Mouse (Mus musculus): ENCODE results near the gene Gm20388. TPM values are rescaled to one million over a fixed set of nuclear protein-coding genes. Genes with fewer than 3 reads are reported as not detected.
A peak's percentile ranks its signal among the peaks of the same experiment; 100 is the strongest.

The Gm20388 gene
- polyA plus RNA-seq, 1 experiment, result 10.6 TPM

DNA sequence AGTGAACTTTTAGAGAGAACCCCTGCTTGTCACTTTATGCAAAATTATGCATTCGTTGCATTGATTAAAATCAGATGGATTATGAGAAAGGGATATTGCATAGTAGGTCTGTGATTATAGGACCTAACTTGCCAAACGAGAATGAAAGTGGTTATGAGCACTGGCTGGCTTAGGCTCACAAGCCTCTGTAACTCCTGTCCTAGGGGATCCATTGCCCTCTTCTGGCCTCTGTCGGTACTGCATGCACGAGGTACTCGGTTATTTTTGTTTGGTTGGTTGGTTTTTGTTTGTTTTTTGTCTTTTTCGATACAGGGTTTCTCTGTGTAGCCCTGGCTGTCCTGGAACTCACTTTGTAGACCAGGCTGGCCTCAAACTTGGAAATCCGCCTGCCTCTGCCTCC, 697.2 kb downstream of the Gm20388 start:
- Histone ChIP-seq H3K4me3 (replicated peaks; ENCODE audit: control insufficient read depth, low read depth, low read length) (no peak overlapping the region), H3K27ac (ENCODE audit: control insufficient read depth, insufficient read depth, low read depth, low read length, poor library complexity) (no peak overlapping the region), H3K4me1 (ENCODE audit: control insufficient read depth, insufficient read depth, low read length) (no peaks in the 10 kb centered on the region)
- TF ChIP-seq POLR2A (IDR thresholded peaks at IDR 0.05; ENCODE audit: borderline replicate concordance, control insufficient read depth, low read depth, low read length), result no peak
- peak; percentile 79 for TF ChIP-seq CTCF (IDR thresholded peaks at IDR 0.05; ENCODE audit: control insufficient read depth, insufficient read depth, low read length)
- WGBS, result 9% methylated on average over 7 of the region's 7 CpGs

DNA sequence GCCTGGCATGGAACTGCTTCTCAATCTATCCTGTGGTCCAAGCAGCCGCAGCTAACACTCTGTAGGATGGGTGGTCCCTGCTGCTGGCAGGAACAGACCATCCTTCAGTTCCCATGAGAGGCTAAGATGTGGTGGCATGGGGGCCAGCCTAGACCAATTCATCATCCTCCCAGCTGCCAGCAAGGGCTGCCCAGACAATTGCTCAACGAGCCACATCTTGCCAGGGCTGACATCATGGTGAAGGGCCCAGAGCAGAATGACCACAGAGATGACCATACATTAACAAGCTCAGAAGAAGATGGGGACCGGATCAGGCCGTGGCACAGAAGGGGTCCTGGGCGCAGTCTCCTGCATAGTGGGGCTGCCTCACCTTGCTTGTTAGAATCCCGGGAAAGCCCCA, 700.2 kb downstream of the Gm20388 start:
- Histone ChIP-seq H3K27ac (ENCODE audit: control insufficient read depth, insufficient read depth, low read depth, low read length, poor library complexity) (no peak overlapping the region), H3K4me3 (replicated peaks; ENCODE audit: control insufficient read depth, low read depth, low read length) (no peak overlapping the region), H3K4me1 (ENCODE audit: control insufficient read depth, insufficient read depth, low read length) (no peaks in the 10 kb centered on the region)
- no peak for TF ChIP-seq CTCF (IDR thresholded peaks at IDR 0.05; ENCODE audit: control insufficient read depth, insufficient read depth, low read length)
- no peak for TF ChIP-seq POLR2A (IDR thresholded peaks at IDR 0.05; ENCODE audit: borderline replicate concordance, control insufficient read depth, low read depth, low read length)
- 80% methylated on average over 6 of the region's 6 CpGs for WGBS

DNA sequence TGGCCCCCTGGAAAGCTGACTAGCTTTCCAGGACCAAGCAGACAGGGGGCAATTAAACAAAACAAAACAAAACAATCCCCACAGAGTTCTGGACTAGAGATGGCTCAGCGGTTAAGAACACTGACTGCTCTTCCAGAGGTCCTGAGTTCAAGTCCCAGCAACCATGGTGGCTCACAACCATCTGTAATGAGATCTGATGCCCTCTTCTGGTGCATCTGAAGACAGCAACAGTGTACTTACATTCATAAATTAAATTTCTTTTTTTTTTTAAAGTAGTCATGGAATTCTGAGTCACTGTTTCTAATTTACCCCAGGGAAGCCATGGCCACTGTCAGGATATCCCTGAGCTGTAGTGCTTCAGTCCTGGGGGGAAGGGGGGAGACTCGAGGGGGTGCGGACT, 703.9 kb downstream of the Gm20388 start:
- 74% methylated on average over 3 of the region's 3 CpGs for WGBS
- TF ChIP-seq CTCF (IDR thresholded peaks at IDR 0.05; ENCODE audit: control insufficient read depth, insufficient read depth, low read length) (no peak), POLR2A (IDR thresholded peaks at IDR 0.05; ENCODE audit: borderline replicate concordance, control insufficient read depth, low read depth, low read length) (no peak)
- Histone ChIP-seq H3K4me1 (ENCODE audit: control insufficient read depth, insufficient read depth, low read length) (no peaks in the 10 kb centered on the region; the same call in 1 of the 2 replicates), H3K4me3 (replicated peaks; ENCODE audit: control insufficient read depth, low read depth, low read length) (no peak overlapping the region), H3K27ac (ENCODE audit: control insufficient read depth, insufficient read depth, low read depth, low read length, poor library complexity) (no peak overlapping the region)

DNA sequence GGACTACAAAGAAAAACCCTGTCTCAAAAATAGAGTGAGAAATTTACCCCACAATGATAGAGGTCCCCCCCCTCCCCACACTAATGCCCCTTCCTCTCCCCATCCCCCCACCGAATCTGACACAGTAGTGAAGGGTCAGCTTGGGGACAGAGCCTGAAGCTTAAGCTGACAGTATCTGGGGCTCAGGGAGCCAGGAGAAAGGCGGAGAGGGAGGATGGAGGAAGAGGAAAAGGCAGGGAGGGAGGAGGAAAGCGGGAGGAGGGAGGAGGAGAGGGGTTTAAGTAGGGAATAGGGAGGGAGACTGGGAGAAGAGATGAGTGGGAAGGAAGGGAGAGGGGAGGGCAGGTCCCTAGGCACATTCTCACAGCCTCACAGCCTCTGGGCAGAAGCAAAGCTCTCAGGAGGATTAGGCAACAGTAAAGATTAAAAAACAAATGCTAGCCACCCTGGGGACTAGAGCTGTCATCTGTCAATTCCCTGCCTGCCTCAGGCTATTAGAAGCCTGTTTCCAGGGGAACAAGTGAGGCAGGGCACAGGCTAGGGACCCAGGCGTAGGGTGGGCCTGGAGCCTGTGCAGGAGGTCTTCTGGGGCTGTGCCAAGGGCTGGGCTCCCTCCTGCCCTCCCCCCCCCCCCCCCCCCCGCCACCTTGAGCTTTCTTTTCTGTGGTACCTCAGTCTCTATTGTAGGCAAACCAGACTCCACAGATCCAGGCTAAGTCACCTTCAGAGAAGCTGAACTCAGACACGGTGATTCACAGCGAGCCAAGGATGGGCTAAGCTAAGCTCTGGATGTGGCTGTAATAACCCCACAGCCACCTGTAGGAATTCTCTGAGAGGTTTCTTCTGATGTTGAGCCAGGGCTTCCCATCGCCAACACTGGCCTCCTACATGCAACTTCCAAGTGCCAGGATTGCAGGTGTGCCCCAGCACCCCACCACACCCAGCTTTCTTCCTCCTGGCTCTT, 706.3 kb downstream of the Gm20388 start:
- Histone ChIP-seq H3K4me1 (ENCODE audit: control insufficient read depth, insufficient read depth, low read length) (no peaks in the 10 kb centered on the region; the same call in none of the 2 replicates), H3K4me3 (replicated peaks; ENCODE audit: control insufficient read depth, low read depth, low read length) (no peak overlapping the region), H3K27ac (ENCODE audit: control insufficient read depth, insufficient read depth, low read depth, low read length, poor library complexity) (no peak overlapping the region)
- 75% methylated on average over 8 of the region's 8 CpGs for WGBS
- TF ChIP-seq POLR2A (IDR thresholded peaks at IDR 0.05; ENCODE audit: borderline replicate concordance, control insufficient read depth, low read depth, low read length), result no peak
- TF ChIP-seq CTCF (IDR thresholded peaks at IDR 0.05; ENCODE audit: control insufficient read depth, insufficient read depth, low read length), result no peak

DNA sequence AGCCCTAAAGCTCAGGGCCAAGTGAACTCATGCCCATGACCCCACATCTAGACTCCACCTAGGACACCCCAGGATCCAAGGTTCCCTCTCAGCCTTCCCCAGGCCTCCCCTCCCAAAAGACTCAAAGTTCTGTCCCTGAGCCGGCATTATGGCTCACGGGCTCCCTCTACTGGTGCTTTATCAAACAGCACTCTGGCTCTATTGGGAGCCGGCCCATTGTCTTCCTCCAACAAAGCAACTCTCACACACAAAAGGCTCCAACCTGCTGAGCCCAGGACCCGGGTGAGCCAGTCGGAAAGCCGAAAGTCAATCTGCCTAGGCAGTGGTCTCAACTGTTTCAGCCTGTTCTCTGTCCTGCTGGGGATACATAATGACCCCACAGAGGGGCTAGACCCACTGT, 707.5 kb downstream of the Gm20388 start:
- under 1% methylated on average over 6 of the region's 6 CpGs for WGBS
- TF ChIP-seq POLR2A (IDR thresholded peaks at IDR 0.05; ENCODE audit: borderline replicate concordance, control insufficient read depth, low read depth, low read length), result no peak
- peak; percentile 78 for TF ChIP-seq CTCF (IDR thresholded peaks at IDR 0.05; ENCODE audit: control insufficient read depth, insufficient read depth, low read length)
- no peaks in the 10 kb centered on the region; the same call in none of the 2 replicates for H3K4me1 ChIP-seq (ENCODE audit: control insufficient read depth, insufficient read depth, low read length)

DNA sequence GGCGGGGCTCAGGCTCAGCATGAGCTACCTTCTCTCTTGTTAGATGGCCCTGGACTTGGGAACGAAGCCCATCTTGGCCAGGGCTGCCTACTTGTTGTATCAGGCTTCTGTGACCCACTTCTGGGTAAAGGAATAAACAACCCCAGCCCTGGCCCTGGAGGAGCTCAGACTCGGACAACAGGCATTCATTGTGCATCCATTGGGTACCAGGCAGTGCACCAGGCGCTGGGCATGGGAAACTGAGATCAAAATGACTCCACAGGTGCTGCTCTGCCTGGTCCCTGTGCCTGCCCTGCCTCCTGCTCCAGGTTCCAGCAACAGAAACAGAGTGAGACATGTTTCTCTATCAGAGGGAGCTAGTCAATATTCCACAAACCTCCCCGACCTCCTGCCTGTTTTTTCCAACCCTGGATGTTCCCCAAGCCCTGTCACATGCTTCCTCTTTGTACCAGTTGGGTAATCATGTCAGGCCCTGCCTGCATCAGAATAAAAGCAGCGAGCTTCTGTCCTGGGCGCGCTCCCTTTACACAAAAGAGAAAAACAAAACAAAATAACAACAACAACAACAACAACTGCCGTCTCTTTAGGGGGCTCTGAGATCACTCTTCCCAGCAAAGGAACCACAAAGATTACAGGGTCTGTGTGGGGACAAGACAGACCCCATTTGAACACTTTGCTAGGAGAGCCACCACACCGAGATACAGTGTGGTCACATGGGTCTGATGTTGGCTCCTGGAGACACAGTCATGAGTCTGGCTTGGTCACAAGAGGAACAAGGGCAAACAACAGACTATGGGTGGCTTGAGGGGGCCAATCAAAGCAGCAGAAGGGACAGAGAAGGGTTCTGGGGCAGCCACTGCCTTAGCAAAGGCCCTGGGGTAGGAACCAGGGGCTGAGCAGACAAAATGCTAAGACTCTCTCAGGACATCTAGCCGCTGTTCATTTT, 708.9 kb downstream of the Gm20388 start:
- Histone ChIP-seq H3K27ac (ENCODE audit: control insufficient read depth, insufficient read depth, low read depth, low read length, poor library complexity) (no peak overlapping the region), H3K4me3 (replicated peaks; ENCODE audit: control insufficient read depth, low read depth, low read length) (no peak overlapping the region), H3K4me1 (ENCODE audit: control insufficient read depth, insufficient read depth, low read length) (no peaks in the 10 kb centered on the region; the same call in none of the 2 replicates)
- WGBS, result 53% methylated on average over 11 of the region's 11 CpGs
- TF ChIP-seq CTCF (IDR thresholded peaks at IDR 0.05; ENCODE audit: control insufficient read depth, insufficient read depth, low read length), result no peak
- no peak for TF ChIP-seq POLR2A (IDR thresholded peaks at IDR 0.05; ENCODE audit: borderline replicate concordance, control insufficient read depth, low read depth, low read length)

More for the DNA sequence above, 707.5 kb downstream of the Gm20388 start:
- Histone ChIP-seq H3K4me3 (replicated peaks; ENCODE audit: control insufficient read depth, low read depth, low read length) (no peak overlapping the region), H3K27ac (ENCODE audit: control insufficient read depth, insufficient read depth, low read depth, low read length, poor library complexity) (no peak overlapping the region)

DNA sequence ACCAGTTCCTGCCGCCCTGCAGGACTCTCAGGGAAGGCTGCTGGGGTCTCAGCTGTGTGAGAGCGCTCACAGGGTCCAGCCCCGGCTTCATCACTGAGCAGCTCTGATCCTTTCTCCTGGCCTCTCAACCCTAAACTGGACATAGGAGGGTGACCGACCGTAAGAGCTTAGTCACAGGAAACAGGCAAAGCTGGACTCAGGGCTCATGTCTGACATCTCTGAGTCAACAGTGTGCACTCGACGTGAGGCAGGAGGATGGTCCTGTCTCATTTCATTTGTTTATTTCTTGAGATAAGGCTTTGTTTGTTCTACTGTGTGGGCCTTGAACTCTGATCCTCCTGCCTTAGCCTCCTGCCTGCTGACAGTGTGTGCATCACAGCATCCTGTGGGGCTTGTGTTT, 709.8 kb downstream of the Gm20388 start:
- Histone ChIP-seq H3K4me3 (replicated peaks; ENCODE audit: control insufficient read depth, low read depth, low read length) (no peak overlapping the region), H3K27ac (ENCODE audit: control insufficient read depth, insufficient read depth, low read depth, low read length, poor library complexity) (no peak overlapping the region), H3K4me1 (ENCODE audit: control insufficient read depth, insufficient read depth, low read length) (peaks cover 1% of the 10 kb centered on the region)
- TF ChIP-seq POLR2A (IDR thresholded peaks at IDR 0.05; ENCODE audit: borderline replicate concordance, control insufficient read depth, low read depth, low read length) (no peak), CTCF (IDR thresholded peaks at IDR 0.05; ENCODE audit: control insufficient read depth, insufficient read depth, low read length) (no peak)
- 81% methylated on average over 7 of the region's 7 CpGs for WGBS

DNA sequence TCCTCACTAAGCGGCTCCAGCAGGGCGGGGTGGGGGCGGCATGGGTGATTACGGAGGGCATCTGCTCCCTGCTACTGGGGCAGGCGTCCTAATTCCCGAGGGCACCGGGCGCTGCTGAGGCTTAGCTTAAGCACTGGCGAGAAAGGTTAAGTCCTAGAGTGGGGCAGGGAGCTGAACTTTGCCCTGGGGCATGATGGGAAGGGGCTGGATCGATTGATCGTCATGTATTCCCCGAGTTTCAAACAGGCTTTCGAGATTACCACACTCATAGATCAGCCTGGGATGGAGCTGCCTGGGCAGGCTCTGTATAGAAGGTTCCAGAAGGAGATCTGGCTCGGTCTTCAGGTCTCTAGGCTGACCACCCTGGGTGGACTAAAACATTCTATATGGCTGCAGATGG, 711.5 kb downstream of the Gm20388 start:
- TF ChIP-seq CTCF (IDR thresholded peaks at IDR 0.05; ENCODE audit: control insufficient read depth, insufficient read depth, low read length) (no peak), POLR2A (IDR thresholded peaks at IDR 0.05; ENCODE audit: borderline replicate concordance, control insufficient read depth, low read depth, low read length) (no peak)
- 85% methylated on average over 14 of the region's 14 CpGs for WGBS
- no peak overlapping the region for H3K27ac ChIP-seq (ENCODE audit: control insufficient read depth, insufficient read depth, low read depth, low read length, poor library complexity)
- H3K4me3 ChIP-seq (replicated peaks; ENCODE audit: control insufficient read depth, low read depth, low read length), result no peak overlapping the region
- peaks cover 1% of the 10 kb centered on the region for H3K4me1 ChIP-seq (ENCODE audit: control insufficient read depth, insufficient read depth, low read length)

All from bone marrow, adult 2 months (tissue).